In the genomic region with DNA sequence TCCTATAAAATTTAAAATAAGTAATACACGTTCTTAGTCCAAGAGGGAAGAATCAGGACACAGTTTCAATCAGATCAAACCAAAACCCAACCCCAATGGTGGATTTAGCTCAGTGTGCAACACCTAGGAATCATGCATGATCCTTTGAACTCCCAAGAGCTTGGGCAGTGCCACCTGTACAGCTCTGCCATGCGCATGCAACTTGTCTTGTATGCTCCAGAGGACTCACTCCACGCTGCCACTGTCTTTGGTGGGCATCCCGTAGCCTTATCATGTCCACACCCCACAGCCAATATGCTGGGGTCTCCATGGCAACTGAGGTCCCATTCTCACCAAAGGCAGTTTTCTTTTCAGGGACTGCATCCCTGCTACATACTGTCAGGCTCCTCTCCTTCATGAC, we compare ENCODE assay signal across 15 mouse cellular contexts. TPM values are rescaled to one million over a fixed set of nuclear protein-coding genes. Genes with fewer than 3 reads are reported as not detected.
DNase-seq lines count a peak whose midpoint lies in the region; ATAC-seq and TF ChIP-seq lines count a peak whose summit lies in the region.
"Had no signal": no experiment of that assay in that cellular context is flagged by ENCODE, and none has a peak within 500 bp of the region (broad histone marks: within the 10 kb centered on the region; RNA-seq: fewer than 3 reads in every experiment).

No protein-coding gene starts in this region.

- no peak overlapping the region for H3K4me3 ChIP-seq in intestine, embryonic 14.5 days (ENCODE audit: low read depth, low read length)
- no peak overlapping the region for H3K4me3 ChIP-seq in intestine, postnatal 0 days (ENCODE audit: low read depth, low read length)
- H3K4me3 ChIP-seq in neural tube, embryonic 12.5 days = no peak overlapping the region
- no peak overlapping the region for H3K4me3 ChIP-seq in neural tube, embryonic 15.5 days (replicated peaks)
- 0 out of 2 replicates have a peak overlapping the region, but pooled peaks have one; percentile 4 for H3K4me3 ChIP-seq in midbrain, embryonic 10.5 days
- H3K4me3 ChIP-seq: forebrain, embryonic 12.5 days; heart, embryonic 15.5 days; limb, embryonic 13.5 days had no signal

- 74% methylated on average over 4 of the region's 4 CpGs for WGBS in intestine, embryonic 14.5 days
- WGBS in intestine, postnatal 0 days = 72% methylated on average over 4 of the region's 4 CpGs
- 44% methylated on average over 4 of the region's 4 CpGs for WGBS in neural tube, embryonic 12.5 days
- 38% methylated on average over 4 of the region's 4 CpGs for WGBS in neural tube, embryonic 15.5 days
- 44% methylated on average over 4 of the region's 4 CpGs for WGBS in midbrain, embryonic 10.5 days

- no peak overlapping the region for H3K9ac ChIP-seq in intestine, embryonic 14.5 days (ENCODE audit: low read length)
- H3K9ac ChIP-seq in intestine, postnatal 0 days (ENCODE audit: low read depth, low read length) = no peak overlapping the region
- no peak overlapping the region for H3K9ac ChIP-seq in neural tube, embryonic 12.5 days
- no peak overlapping the region for H3K9ac ChIP-seq in neural tube, embryonic 15.5 days (replicated peaks)
- H3K9ac ChIP-seq: forebrain, embryonic 12.5 days; heart, embryonic 15.5 days; limb, embryonic 13.5 days; liver, embryonic 14.5 days had no signal

- no peaks in the 10 kb centered on the region for H3K9me3 ChIP-seq in intestine, embryonic 14.5 days (ENCODE audit: control insufficient read depth, low read length)
- no peaks in the 10 kb centered on the region for H3K9me3 ChIP-seq in intestine, postnatal 0 days (ENCODE audit: control insufficient read depth)
- no peaks in the 10 kb centered on the region for H3K9me3 ChIP-seq in neural tube, embryonic 12.5 days
- H3K9me3 ChIP-seq in neural tube, embryonic 15.5 days (replicated peaks) = no peaks in the 10 kb centered on the region
- no peaks in the 10 kb centered on the region for H3K9me3 ChIP-seq in midbrain, embryonic 10.5 days (replicated peaks)
- H3K9me3 ChIP-seq: forebrain, embryonic 12.5 days; heart, embryonic 15.5 days; limb, embryonic 13.5 days had no signal

- ATAC-seq in intestine, embryonic 14.5 days (replicated peaks; ENCODE audit: low FRiP score, low TSS enrichment, low read depth) = no peak
- no peak for ATAC-seq in intestine, postnatal 0 days
- ATAC-seq in neural tube, embryonic 12.5 days (ENCODE audit: low FRiP score, low read depth) = peak; percentile 44; the same call in 1 of the 2 replicates
- no peak for ATAC-seq in neural tube, embryonic 15.5 days (ENCODE audit: low FRiP score)

- no peaks in the 10 kb centered on the region for H3K36me3 ChIP-seq in intestine, embryonic 14.5 days (ENCODE audit: control insufficient read depth, insufficient read depth, low read length)
- H3K36me3 ChIP-seq in intestine, postnatal 0 days (ENCODE audit: control insufficient read depth, insufficient read depth) = no peaks in the 10 kb centered on the region
- no peaks in the 10 kb centered on the region for H3K36me3 ChIP-seq in neural tube, embryonic 12.5 days
- H3K36me3 ChIP-seq in neural tube, embryonic 15.5 days = no peaks in the 10 kb centered on the region
- H3K36me3 ChIP-seq in midbrain, embryonic 10.5 days = no peaks in the 10 kb centered on the region
- H3K36me3 ChIP-seq: forebrain, embryonic 12.5 days; heart, embryonic 15.5 days; limb, embryonic 13.5 days had no signal

- no peaks in the 10 kb centered on the region for H3K27me3 ChIP-seq in intestine, embryonic 14.5 days (replicated peaks; ENCODE audit: control insufficient read depth, insufficient read depth, low read length)
- H3K27me3 ChIP-seq in intestine, postnatal 0 days (replicated peaks; ENCODE audit: control insufficient read depth, insufficient read depth, low read length) = no peaks in the 10 kb centered on the region
- H3K27me3 ChIP-seq in neural tube, embryonic 12.5 days (replicated peaks) = peaks cover 7% of the 10 kb centered on the region; the same call in 1 of the 2 replicates
- peaks cover 10% of the 10 kb centered on the region; the same call in 1 of the 2 replicates for H3K27me3 ChIP-seq in neural tube, embryonic 15.5 days (replicated peaks)
- H3K27me3 ChIP-seq in midbrain, embryonic 10.5 days (ENCODE audit: low read depth, poor library complexity, severe bottlenecking) = peaks cover 9% of the 10 kb centered on the region; the same call in 1 of the 2 replicates
- H3K27me3 ChIP-seq: heart, embryonic 15.5 days; limb, embryonic 13.5 days had no signal

- peak; percentile 47 for DNase-seq in intestine, embryonic 14.5 days (ENCODE audit: low spot score)
- DNase-seq in midbrain, embryonic 10.5 days (ENCODE audit: low spot score) = peak; percentile 25
- DNase-seq in embryo, embryonic 10.5 days (ENCODE audit: low spot score) = no peak
- DNase-seq in cerebellum, postnatal 25 days = no peak
- DNase-seq: cerebellum, postnatal 10 days; thymus, adult 18-20 months had no signal

- H3K4me1 ChIP-seq in intestine, embryonic 14.5 days (replicated peaks; ENCODE audit: control insufficient read depth, insufficient read depth, low read length) = peaks cover 16% of the 10 kb centered on the region
- H3K4me1 ChIP-seq in intestine, postnatal 0 days (replicated peaks; ENCODE audit: control insufficient read depth, insufficient read depth, low read length) = 0 out of 2 replicates have a peak, but pooled peaks cover 3% of the 10 kb centered on the region
- H3K4me1 ChIP-seq in neural tube, embryonic 12.5 days = no peaks in the 10 kb centered on the region; the same call in 1 of the 2 replicates
- H3K4me1 ChIP-seq in neural tube, embryonic 15.5 days = peaks cover 2% of the 10 kb centered on the region; the same call in 1 of the 2 replicates
- peaks cover 39% of the 10 kb centered on the region for H3K4me1 ChIP-seq in midbrain, embryonic 10.5 days
- H3K4me1 ChIP-seq: heart, embryonic 15.5 days; limb, embryonic 13.5 days had no signal

- H3K27ac ChIP-seq in intestine, embryonic 14.5 days (ENCODE audit: low read depth) = no peak overlapping the region
- no peak overlapping the region for H3K27ac ChIP-seq in intestine, postnatal 0 days (ENCODE audit: low read depth, low read length)
- no peak overlapping the region for H3K27ac ChIP-seq in neural tube, embryonic 12.5 days
- no peak overlapping the region for H3K27ac ChIP-seq in neural tube, embryonic 15.5 days (replicated peaks)
- H3K27ac ChIP-seq in midbrain, embryonic 10.5 days (replicated peaks) = peak overlapping the region; percentile 69
- H3K27ac ChIP-seq: forebrain, embryonic 12.5 days; heart, embryonic 15.5 days; limb, embryonic 13.5 days; liver, embryonic 14.5 days had no signal

- H3K4me2 ChIP-seq in intestine, embryonic 14.5 days (ENCODE audit: low read length) = no peak overlapping the region
- no peak overlapping the region for H3K4me2 ChIP-seq in intestine, postnatal 0 days (replicated peaks; ENCODE audit: low read depth)
- no peak overlapping the region for H3K4me2 ChIP-seq in neural tube, embryonic 12.5 days (replicated peaks)
- no peak overlapping the region for H3K4me2 ChIP-seq in neural tube, embryonic 15.5 days
- H3K4me2 ChIP-seq: forebrain, embryonic 12.5 days; heart, embryonic 15.5 days; limb, embryonic 13.5 days had no signal

- no peak for TF ChIP-seq CTCF in intestine, postnatal 0 days (IDR thresholded peaks at IDR 0.05; ENCODE audit: low read depth)

RNA-seq across cellular contexts. Expression of gene Aoc1, which starts 5.5 kb away (rescaled TPM):
- polyA plus RNA-seq in intestine, embryonic 14.5 days (2014; fragmentation: Nextera tagmentation; extraction: Ambion mirVana) = 2.5 and 2.8 TPM in 2 replicates
- 101 and 106 TPM in 2 replicates for polyA plus RNA-seq in intestine, postnatal 0 days (2015; fragmentation: Nextera tagmentation; extraction: Ambion mirVana)
- polyA plus RNA-seq in neural tube, embryonic 12.5 days (2016; fragmentation: Nextera tagmentation; extraction: Ambion mirVana) = 0.19 TPM in 1 of 2 replicates, not detected in the other
- polyA plus RNA-seq in neural tube, embryonic 15.5 days (2015; fragmentation: Nextera tagmentation; extraction: Ambion mirVana) = 0.73 TPM in 1 of 2 replicates, not detected in the other
- polyA plus RNA-seq in midbrain, embryonic 10.5 days (2016; fragmentation: Nextera tagmentation; extraction: Ambion mirVana) = not detected in 2 replicates
- polyA plus RNA-seq: C2C12; forebrain, embryonic 12.5 days; heart, embryonic 15.5 days; limb, embryonic 13.5 days; liver, embryonic 14.5 days; lung, embryonic 16.5 days had no signal

RNA-seq across cellular contexts. Expression of gene Tmem176b, which starts 25.9 kb away (rescaled TPM):
- polyA plus RNA-seq in intestine, embryonic 14.5 days (2014; fragmentation: Nextera tagmentation; extraction: Ambion mirVana) = 373 and 390 TPM in 2 replicates
- polyA plus RNA-seq in intestine, postnatal 0 days (2015; fragmentation: Nextera tagmentation; extraction: Ambion mirVana) = 319 and 320 TPM in 2 replicates
- polyA plus RNA-seq in neural tube, embryonic 12.5 days (2016; fragmentation: Nextera tagmentation; extraction: Ambion mirVana) = 72.6 and 82.3 TPM in 2 replicates
- polyA plus RNA-seq in neural tube, embryonic 15.5 days (2015; fragmentation: Nextera tagmentation; extraction: Ambion mirVana) = 133 and 182 TPM in 2 replicates
- 24.0 and 46.1 TPM in 2 replicates for polyA plus RNA-seq in midbrain, embryonic 10.5 days (2016; fragmentation: Nextera tagmentation; extraction: Ambion mirVana)

RNA-seq across cellular contexts. Expression of gene Tmem176a, which starts 26.4 kb away (rescaled TPM):
- 171 and 182 TPM in 2 replicates for polyA plus RNA-seq in intestine, embryonic 14.5 days (2014; fragmentation: Nextera tagmentation; extraction: Ambion mirVana)
- 180 and 193 TPM in 2 replicates for polyA plus RNA-seq in intestine, postnatal 0 days (2015; fragmentation: Nextera tagmentation; extraction: Ambion mirVana)
- 19.3 and 21.2 TPM in 2 replicates for polyA plus RNA-seq in neural tube, embryonic 12.5 days (2016; fragmentation: Nextera tagmentation; extraction: Ambion mirVana)
- 26.4 and 57.2 TPM in 2 replicates for polyA plus RNA-seq in neural tube, embryonic 15.5 days (2015; fragmentation: Nextera tagmentation; extraction: Ambion mirVana)
- polyA plus RNA-seq in midbrain, embryonic 10.5 days (2016; fragmentation: Nextera tagmentation; extraction: Ambion mirVana) = 10.9 and 14.4 TPM in 2 replicates

Comparison
In these comparisons a context has a peak if more than half of its experiments do, and no peak if none do; other contexts are left out.
1. RNA of gene Aoc1, which starts 5.5 kb away (polyA plus RNA-seq): 101 to 106 TPM in intestine, postnatal 0 days; 2.5 to 2.8 TPM in intestine, embryonic 14.5 days, 0.19 TPM in neural tube, embryonic 12.5 days, 0.73 TPM in neural tube, embryonic 15.5 days and not detected in midbrain, embryonic 10.5 days; every median in the first group is over 10 times any median in the second.
2. DNase-seq: peak in intestine, embryonic 14.5 days (single experiment) and midbrain, embryonic 10.5 days (single experiment); none in embryo, embryonic 10.5 days (single experiment) and cerebellum, postnatal 25 days (0 of 2).